Mouse (Mus musculus) thymus, postnatal 0 days (tissue): ENCODE measurements around the gene Tada2b. TPM values are rescaled to one million over a fixed set of nuclear protein-coding genes. Genes with fewer than 3 reads are reported as not detected.

Experiments
- DNase-seq: peaks from one replicate; pipeline ENCODE4 v3.0.0-alpha.2; 2015; ENCODE audit warnings: low spot score
- polyA plus RNA-seq: library from polyadenylated mRNA; unstranded; fragments of >200 nt; fragmentation: Nextera tagmentation; extraction: Ambion mirVana; gene quantifications from 2 replicates; pipeline ENCODE4 v1.2.1, GENCODE M21; 2015

The Tada2b gene
- polyA plus RNA-seq, 1 experiment from 2014 or later = 1.9 TPM

GRCm38 (mm10) chr5:36446166-36446890 is 37.8 kb downstream of the Tada2b start:
- peak; percentile 68 for DNase-seq

GRCm38 (mm10) chr5:36445028-36445427 is 39.1 kb downstream of the Tada2b start:
- peak; percentile 18 for DNase-seq

- DNase-seq = no peak
Measured at GRCm38 (mm10) chr5:36444611-36445010, 39.5 kb downstream of the Tada2b start.

GRCm38 (mm10) chr5:36440741-36441140 is 43.3 kb downstream of the Tada2b start:
- DNase-seq = no peak

- no peak for DNase-seq
Measured at GRCm38 (mm10) chr5:36436858-36437257, 47.2 kb downstream of the Tada2b start.

- DNase-seq = no peak
Measured at GRCm38 (mm10) chr5:36434398-36434967, 49.6 kb downstream of the Tada2b start.

GRCm38 (mm10) chr5:36431711-36432110 is 52.4 kb downstream of the Tada2b start:
- no peak for DNase-seq

- DNase-seq = no peak
Measured at GRCm38 (mm10) chr5:36429551-36429950, 54.5 kb downstream of the Tada2b start.

- DNase-seq = no peak
Measured at GRCm38 (mm10) chr5:36427831-36428230, 56.3 kb downstream of the Tada2b start.

- no peak for DNase-seq
Measured at GRCm38 (mm10) chr5:36426404-36426803, 57.7 kb downstream of the Tada2b start.

GRCm38 (mm10) chr5:36424676-36425075 is 59.4 kb downstream of the Tada2b start:
- DNase-seq = no peak

Other genes starting within 250 kb of the Tada2b start
- 1.6 and 1.7 TPM in 2 replicates for gene Sorcs2, start 86.1 kb downstream of the Tada2b start, polyA plus RNA-seq
- gene Grpel1, start 19.3 kb downstream of the Tada2b start, polyA plus RNA-seq = 59.3 and 63.6 TPM in 2 replicates
- gene Ccdc96, start 303 bp upstream of the Tada2b start, polyA plus RNA-seq = 0.22 and 0.25 TPM in 2 replicates
- 22.4 and 22.6 TPM in 2 replicates for gene Tbc1d14, start 109.0 kb upstream of the Tada2b start, polyA plus RNA-seq
- gene D5Ertd579e, start 211.7 kb upstream of the Tada2b start, polyA plus RNA-seq = 20.9 and 27.1 TPM in 2 replicates